Mouse (Mus musculus) midbrain, embryonic 15.5 days (tissue): ENCODE measurements around the gene Dcaf6. TPM values are rescaled to one million over a fixed set of nuclear protein-coding genes. Genes with fewer than 3 reads are reported as not detected.

Experiments
- ATAC-seq: fragments of 200-750 bp; cut with Nextera tagmentation; replicated peaks from 2 replicates; pipeline ENCODE4 v1.8.0; 2017; ENCODE audit warnings: moderate TSS enrichment
- H3K27ac ChIP-seq: fragments of 300-500 bp; sonication (generic); 2 replicates; pipeline ENCODE4 v1.5.1; 2015; ENCODE audit warnings: mild to moderate bottlenecking, inconsistent platforms
- H3K27me3 ChIP-seq: fragments of 300-500 bp; sonication (generic); replicated peaks from 2 replicates; pipeline ENCODE4 v1.6.1; 2015; ENCODE audit warnings: inconsistent platforms
- H3K36me3 ChIP-seq: fragments of 300-500 bp; sonication (generic); replicated peaks from 2 replicates; pipeline ENCODE4 v1.6.1; 2015; ENCODE audit warnings: inconsistent platforms
- H3K4me1 ChIP-seq: fragments of 300-500 bp; sonication (generic); 2 replicates; pipeline ENCODE4 v1.6.1; 2015; ENCODE audit warnings: inconsistent platforms
- H3K4me2 ChIP-seq: fragments of 300-500 bp; sonication (generic); 2 replicates; pipeline ENCODE4 v1.6.1; 2015; ENCODE audit warnings: inconsistent platforms, mild to moderate bottlenecking, moderate library complexity
- H3K4me3 ChIP-seq: fragments of 300-500 bp; sonication (generic); 2 replicates; pipeline ENCODE4 v1.5.1; 2015; ENCODE audit warnings: mild to moderate bottlenecking, inconsistent platforms
- H3K9ac ChIP-seq: fragments of 300-500 bp; sonication (generic); 2 replicates; pipeline ENCODE4 v1.6.1; 2015; ENCODE audit warnings: mild to moderate bottlenecking, inconsistent platforms
- H3K9me3 ChIP-seq: fragments of 300-500 bp; sonication (generic); 2 replicates; pipeline ENCODE4 v1.6.1; 2016; ENCODE audit warnings: inconsistent platforms
- WGBS: fragments of 180-500 bp; shearing (Covaris S2); methylation state at CpG from one replicate; pipeline ENCODE4 v1.1.7; 2015; ENCODE audit warnings: mixed read lengths; 5-methylcytosine and 5-hydroxymethylcytosine counted together
- polyA plus RNA-seq: library from polyadenylated mRNA; unstranded; fragments of >200 nt; fragmentation: Nextera tagmentation; extraction: Ambion mirVana; gene quantifications from 2 replicates; pipeline ENCODE4 v1.2.1, GENCODE M21; 2015

Gene Dcaf6
- polyA plus RNA-seq = 15.4 and 16.7 TPM in 2 replicates

GRCm38 (mm10) chr1:165460360-165460800, at the start of gene Dcaf6, which contains the start of gene Mpc2:
Dcaf6 (minus strand) TSS chr1:165460475.
Mpc2 (plus strand) TSS chr1:165460637.
- Histone ChIP-seq H3K9ac (peak within 1 kb of the TSS; percentile 75), H3K9me3 (no peaks in the 10 kb centered on the region), H3K27ac (peak within 1 kb of the TSS; percentile 98), H3K4me2 (peak within 1 kb of the TSS; percentile 93), H3K27me3 (no peaks in the 10 kb centered on the region), H3K4me3 (peak within 1 kb of the TSS; percentile 97), H3K36me3 (no peaks in the 10 kb centered on the region), H3K4me1 (peaks cover 20% of the 10 kb centered on the region)
- WGBS = under 1% methylated on average over 35 of the region's 37 CpGs
- peak; percentile 96 for ATAC-seq

GRCm38 (mm10) chr1:165506303-165506702, 46.0 kb upstream of the Dcaf6 start:
- Histone ChIP-seq H3K27me3 (no peaks in the 10 kb centered on the region), H3K9me3 (no peaks in the 10 kb centered on the region), H3K4me3 (no peak overlapping the region), H3K4me1 (no peaks in the 10 kb centered on the region), H3K4me2 (no peak overlapping the region), H3K9ac (no peak overlapping the region), H3K27ac (no peak overlapping the region), H3K36me3 (no peaks in the 10 kb centered on the region)
- no peak for ATAC-seq
- WGBS = 87% methylated on average over 6 of the region's 6 CpGs

- Histone ChIP-seq H3K27ac (no peak overlapping the region), H3K4me1 (no peaks in the 10 kb centered on the region), H3K4me2 (no peak overlapping the region), H3K4me3 (no peak overlapping the region), H3K36me3 (no peaks in the 10 kb centered on the region), H3K27me3 (no peaks in the 10 kb centered on the region), H3K9me3 (no peaks in the 10 kb centered on the region), H3K9ac (no peak overlapping the region)
- no peak for ATAC-seq
- WGBS = 68% methylated on average over 10 of the region's 10 CpGs
Observed at GRCm38 (mm10) chr1:165503307-165504024, 43.2 kb upstream of the Dcaf6 start.

- no peak for ATAC-seq
- no peak overlapping the region for H3K27ac ChIP-seq
- H3K4me3 ChIP-seq = no peak overlapping the region
- H3K4me2 ChIP-seq = no peak overlapping the region
- H3K27me3 ChIP-seq = no peaks in the 10 kb centered on the region
- WGBS = 59% methylated on average over 3 of the region's 3 CpGs
- H3K9me3 ChIP-seq = no peaks in the 10 kb centered on the region
- no peaks in the 10 kb centered on the region for H3K4me1 ChIP-seq
- H3K36me3 ChIP-seq = no peaks in the 10 kb centered on the region
- no peak overlapping the region for H3K9ac ChIP-seq
Observed at GRCm38 (mm10) chr1:165498856-165499255, 38.6 kb upstream of the Dcaf6 start.

- H3K4me2 ChIP-seq = no peak overlapping the region
- H3K27me3 ChIP-seq = no peaks in the 10 kb centered on the region
- H3K27ac ChIP-seq = no peak overlapping the region
- no peak for ATAC-seq
- H3K9ac ChIP-seq = no peak overlapping the region
- H3K4me3 ChIP-seq = no peak overlapping the region
- no peaks in the 10 kb centered on the region for H3K36me3 ChIP-seq
- WGBS = 91% methylated on average over 4 of the region's 4 CpGs
- no peaks in the 10 kb centered on the region for H3K9me3 ChIP-seq
- H3K4me1 ChIP-seq = no peaks in the 10 kb centered on the region
Observed at GRCm38 (mm10) chr1:165489197-165489596, 28.9 kb upstream of the Dcaf6 start.

- Histone ChIP-seq H3K4me2 (no peak overlapping the region), H3K4me1 (no peaks in the 10 kb centered on the region), H3K4me3 (no peak overlapping the region), H3K27ac (no peak overlapping the region), H3K27me3 (no peaks in the 10 kb centered on the region), H3K9ac (no peak overlapping the region), H3K36me3 (peaks cover 2% of the 10 kb centered on the region; the same call in 1 of the 2 replicates), H3K9me3 (no peaks in the 10 kb centered on the region)
- no peak for ATAC-seq
- WGBS = 87% methylated on average over 2 of the region's 2 CpGs
Observed at GRCm38 (mm10) chr1:165486108-165486507, 25.8 kb upstream of the Dcaf6 start.

GRCm38 (mm10) chr1:165484688-165485233, 24.5 kb upstream of the Dcaf6 start, which contains the start of gene Adcy10:
Adcy10 (plus strand) TSS chr1:165485183.
- WGBS = 95% methylated on average over 8 of the region's 8 CpGs
- H3K36me3 ChIP-seq = peaks cover 2% of the 10 kb centered on the region; the same call in 1 of the 2 replicates
- no peaks in the 10 kb centered on the region for H3K9me3 ChIP-seq
- H3K27ac ChIP-seq = no peak within 1 kb of the TSS
- no peak within 1 kb of the TSS for H3K4me2 ChIP-seq
- H3K4me1 ChIP-seq = no peaks in the 10 kb centered on the region
- H3K4me3 ChIP-seq = no peak within 1 kb of the TSS
- H3K27me3 ChIP-seq = no peaks in the 10 kb centered on the region
- no peak for ATAC-seq
- H3K9ac ChIP-seq = no peak within 1 kb of the TSS

- no peaks in the 10 kb centered on the region for H3K36me3 ChIP-seq
- no peak for ATAC-seq
- no peaks in the 10 kb centered on the region for H3K4me1 ChIP-seq
- no peak overlapping the region for H3K9ac ChIP-seq
- H3K27me3 ChIP-seq = no peaks in the 10 kb centered on the region
- no peak overlapping the region for H3K4me3 ChIP-seq
- H3K9me3 ChIP-seq = no peaks in the 10 kb centered on the region
- 93% methylated on average over 1 of the region's 1 CpGs for WGBS
- H3K4me2 ChIP-seq = no peak overlapping the region
- H3K27ac ChIP-seq = no peak overlapping the region
Observed at GRCm38 (mm10) chr1:165471490-165471889, 11.2 kb upstream of the Dcaf6 start.

- no peak overlapping the region for H3K4me2 ChIP-seq
- no peaks in the 10 kb centered on the region for H3K4me1 ChIP-seq
- no peak overlapping the region for H3K4me3 ChIP-seq
- no peak for ATAC-seq
- no peak overlapping the region for H3K9ac ChIP-seq
- H3K27ac ChIP-seq = no peak overlapping the region
- no peaks in the 10 kb centered on the region for H3K27me3 ChIP-seq
- no peaks in the 10 kb centered on the region for H3K36me3 ChIP-seq
- no peaks in the 10 kb centered on the region for H3K9me3 ChIP-seq
Observed at GRCm38 (mm10) chr1:165469717-165470116, 9.4 kb upstream of the Dcaf6 start.

GRCm38 (mm10) chr1:165468971-165469370, 8.7 kb upstream of the Dcaf6 start:
- Histone ChIP-seq H3K4me2 (no peak overlapping the region), H3K4me1 (no peaks in the 10 kb centered on the region), H3K9me3 (no peaks in the 10 kb centered on the region), H3K36me3 (no peaks in the 10 kb centered on the region), H3K4me3 (no peak overlapping the region), H3K27me3 (no peaks in the 10 kb centered on the region), H3K27ac (no peak overlapping the region), H3K9ac (no peak overlapping the region)
- no peak for ATAC-seq

- H3K27ac ChIP-seq = no peak overlapping the region
- H3K36me3 ChIP-seq = no peaks in the 10 kb centered on the region
- H3K4me3 ChIP-seq = no peak overlapping the region
- no peak overlapping the region for H3K4me2 ChIP-seq
- H3K27me3 ChIP-seq = no peaks in the 10 kb centered on the region
- H3K9ac ChIP-seq = no peak overlapping the region
- H3K4me1 ChIP-seq = peaks cover 12% of the 10 kb centered on the region
- 94% methylated on average over 3 of the region's 3 CpGs for whole genome bisulfite sequencing
- H3K9me3 ChIP-seq = no peaks in the 10 kb centered on the region
- no peak for ATAC-seq
Observed at GRCm38 (mm10) chr1:165464574-165464973, 4.3 kb upstream of the Dcaf6 start.

- Histone ChIP-seq H3K9ac (no peak overlapping the region), H3K4me1 (peaks cover 20% of the 10 kb centered on the region), H3K4me2 (no peak overlapping the region), H3K4me3 (no peak overlapping the region), H3K36me3 (no peaks in the 10 kb centered on the region), H3K27me3 (no peaks in the 10 kb centered on the region), H3K9me3 (no peaks in the 10 kb centered on the region), H3K27ac (no peak overlapping the region)
- 88% methylated on average over 1 of the region's 1 CpGs for WGBS
- no peak for ATAC-seq
Observed at GRCm38 (mm10) chr1:165462861-165463260, 2.6 kb upstream of the Dcaf6 start.

GRCm38 (mm10) chr1:165461681-165462080, 1.4 kb upstream of the Dcaf6 start:
- peak overlapping the region; percentile 62 for H3K9ac ChIP-seq
- H3K27me3 ChIP-seq = no peaks in the 10 kb centered on the region
- H3K4me1 ChIP-seq = peaks cover 20% of the 10 kb centered on the region
- 4% methylated on average over 9 of the region's 9 CpGs for WGBS
- H3K36me3 ChIP-seq = no peaks in the 10 kb centered on the region
- H3K4me3 ChIP-seq = peak overlapping the region; percentile 97
- ATAC-seq = no peak
- peak overlapping the region; percentile 98 for H3K27ac ChIP-seq
- H3K4me2 ChIP-seq = peak overlapping the region; percentile 73
- H3K9me3 ChIP-seq = no peaks in the 10 kb centered on the region
